Mouse (Mus musculus) thymus, postnatal 0 days (tissue): ENCODE data around the gene Anp32a. TPM values are rescaled to one million over a fixed set of nuclear protein-coding genes. Genes with fewer than 3 reads are reported as not detected.
A peak's percentile ranks its signal among the peaks of the same experiment; 100 is the strongest.

Experiments used
- DNase-seq: peaks from one replicate; pipeline ENCODE4 v3.0.0-alpha.2; 2015; ENCODE audit warnings: low spot score
- polyA plus RNA-seq: library from polyadenylated mRNA; unstranded; fragments of >200 nt; fragmentation: Nextera tagmentation; extraction: Ambion mirVana; gene quantifications from 2 replicates; pipeline ENCODE4 v1.2.1, GENCODE M21; 2015

The Anp32a gene
- polyA plus RNA-seq, 1 experiment from 2014 or later, result 150 TPM

GRCm38 (mm10) chr9:62345633-62346387, 4.7 kb downstream of the Anp32a start:
- no peak for DNase-seq

GRCm38 (mm10) chr9:62346388-62346679, 5.2 kb downstream of the Anp32a start:
- DNase-seq, result no peak

- DNase-seq, result no peak
Measured at GRCm38 (mm10) chr9:62347201-62347600, 6.1 kb downstream of the Anp32a start.

GRCm38 (mm10) chr9:62348050-62348449, 7.0 kb downstream of the Anp32a start:
- DNase-seq, result no peak

GRCm38 (mm10) chr9:62348467-62348985, 7.4 kb downstream of the Anp32a start:
- no peak for DNase-seq

- DNase-seq, result peak; percentile 33
Measured at GRCm38 (mm10) chr9:62349250-62349649, 8.2 kb downstream of the Anp32a start.

GRCm38 (mm10) chr9:62350721-62351120, 9.6 kb downstream of the Anp32a start:
- no peak for DNase-seq

- no peak for DNase-seq
Measured at GRCm38 (mm10) chr9:62351200-62351599, 10.1 kb downstream of the Anp32a start.

GRCm38 (mm10) chr9:62353784-62354183, 12.7 kb downstream of the Anp32a start:
- DNase-seq, result no peak

- no peak for DNase-seq
Measured at GRCm38 (mm10) chr9:62354838-62355719, 14.0 kb downstream of the Anp32a start.

GRCm38 (mm10) chr9:62355763-62356162, 14.7 kb downstream of the Anp32a start:
- DNase-seq, result no peak

GRCm38 (mm10) chr9:62357593-62357992, 16.5 kb downstream of the Anp32a start:
- no peak for DNase-seq

- DNase-seq, result no peak
Measured at GRCm38 (mm10) chr9:62358851-62359250, 17.8 kb downstream of the Anp32a start.

- no peak for DNase-seq
Measured at GRCm38 (mm10) chr9:62360889-62361288, 19.8 kb downstream of the Anp32a start.

GRCm38 (mm10) chr9:62362835-62363385, 21.8 kb downstream of the Anp32a start:
- no peak for DNase-seq

GRCm38 (mm10) chr9:62363619-62364018, 22.5 kb downstream of the Anp32a start:
- peak; percentile 67 for DNase-seq

- no peak for DNase-seq
Measured at GRCm38 (mm10) chr9:62364216-62364615, 23.1 kb downstream of the Anp32a start.

GRCm38 (mm10) chr9:62364831-62365230, 23.7 kb downstream of the Anp32a start:
- no peak for DNase-seq

- no peak for DNase-seq
Measured at GRCm38 (mm10) chr9:62365326-62366080, 24.4 kb downstream of the Anp32a start.

- DNase-seq, result no peak
Measured at GRCm38 (mm10) chr9:62366478-62367458, 25.7 kb downstream of the Anp32a start.
